Mouse (Mus musculus) C2C12 (cell line): ENCODE measurements around the gene Nrp1.

ENCODE experiments used
- CEBPB ChIP-seq: IDR thresholded peaks from one replicate; pipeline ENCODE4 v1.6.1; 2011; ENCODE audit warnings: low read depth, mild to moderate bottlenecking, control low read depth, moderate library complexity
- CTCF ChIP-seq: IDR thresholded peaks from one replicate; pipeline ENCODE4 v1.5.1; 2011; ENCODE audit not compliant: control insufficient read depth, insufficient read depth, insufficient read length
- FOSL1 ChIP-seq: IDR thresholded peaks from one replicate; pipeline ENCODE4 v1.8.0; 2011; ENCODE audit warnings: mild to moderate bottlenecking, low read length; ENCODE audit not compliant: poor library complexity, insufficient read depth, severe bottlenecking
- MAX ChIP-seq: IDR thresholded peaks from one replicate; pipeline ENCODE4 v1.6.1; 2011; ENCODE audit warnings: mild to moderate bottlenecking, control low read depth
- MYOD1 ChIP-seq: IDR thresholded peaks from one replicate; pipeline ENCODE4 v1.6.1; 2011; ENCODE audit warnings: low read depth; ENCODE audit not compliant: control insufficient read depth, insufficient read length
- MYOG ChIP-seq: IDR thresholded peaks from one replicate; pipeline ENCODE4 v1.6.1; 2011; ENCODE audit not compliant: control insufficient read depth, insufficient read length; ENCODE audit errors: extremely low read depth
- USF1 ChIP-seq: IDR thresholded peaks from one replicate; pipeline ENCODE4 v1.6.1; 2011; ENCODE audit warnings: low read depth, mild to moderate bottlenecking, control low read depth, moderate library complexity

DNA sequence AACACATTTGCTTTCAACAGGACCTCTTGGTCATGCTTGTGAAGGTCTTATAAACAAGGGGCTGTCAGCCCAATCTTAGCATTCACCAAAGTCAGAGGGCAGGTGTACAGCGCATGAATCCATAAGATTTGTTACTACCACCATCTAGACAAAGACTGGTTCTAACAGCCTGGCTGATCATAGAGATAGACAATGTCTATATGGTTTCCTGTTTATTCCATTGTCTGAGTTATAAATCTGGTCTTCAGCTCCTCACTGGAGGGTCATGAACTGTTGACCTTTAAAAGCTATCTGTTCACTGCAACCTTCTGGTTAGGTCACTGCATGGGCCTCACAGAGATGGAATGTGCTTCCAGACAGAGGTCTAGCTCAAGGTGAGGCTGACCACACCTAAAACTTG, 130.9 kb downstream of the Nrp1 start:
- TF ChIP-seq CTCF = no peak
- TF ChIP-seq MAX = no peak
- TF ChIP-seq CEBPB = no peak
- TF ChIP-seq USF1 = no peak
- TF ChIP-seq MYOG = no peak
- TF ChIP-seq FOSL1 = no peak
- no peak for TF ChIP-seq MYOD1
